Mouse (Mus musculus): ENCODE data around the gene Spon1. TPM values are rescaled to one million over a fixed set of nuclear protein-coding genes. Genes with fewer than 3 reads are reported as not detected.
A peak's percentile ranks its signal among the peaks of the same experiment; 100 is the strongest.

Gene Spon1
- polyA plus RNA-seq, 1 experiment from 2014 or later: 3.2 TPM

DNA sequence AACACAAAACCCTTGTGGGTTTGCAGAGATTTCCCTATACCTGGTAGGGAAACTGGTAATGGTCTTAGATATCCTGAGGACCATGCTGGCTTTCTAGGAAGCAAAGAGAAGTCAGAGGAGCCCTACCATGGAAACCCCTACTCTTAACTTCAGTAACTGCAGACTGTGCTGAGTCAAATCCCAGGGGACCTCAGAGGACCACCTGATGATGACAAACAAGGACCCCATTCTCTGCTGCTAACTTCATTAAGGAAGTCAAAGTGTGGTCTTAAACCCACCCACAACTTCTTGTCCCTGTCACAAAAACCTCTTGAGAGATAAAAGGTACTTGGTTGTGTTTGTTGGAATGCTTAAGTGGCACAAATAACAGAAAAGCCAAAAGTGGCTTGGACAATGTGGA is 222.4 kb downstream of the Spon1 start:
- Histone ChIP-seq H3K27me3 (replicated peaks; ENCODE audit: control insufficient read depth, insufficient read depth, low read length) (no peaks in the 10 kb centered on the region), H3K9me3 (ENCODE audit: control insufficient read depth) (0 out of 2 replicates have a peak, but pooled peaks cover 4% of the 10 kb centered on the region), H3K4me3 (ENCODE audit: low read depth, low read length) (no peak overlapping the region), H3K9ac (ENCODE audit: low read depth, low read length) (no peak overlapping the region), H3K4me1 (replicated peaks; ENCODE audit: control insufficient read depth, insufficient read depth, low read length) (no peaks in the 10 kb centered on the region), H3K4me2 (replicated peaks; ENCODE audit: low read depth) (no peak overlapping the region), H3K36me3 (ENCODE audit: control insufficient read depth, insufficient read depth) (no peaks in the 10 kb centered on the region), H3K27ac (ENCODE audit: low read depth, low read length) (no peak overlapping the region)
- no peak for ATAC-seq
- no peak for TF ChIP-seq CTCF (IDR thresholded peaks at IDR 0.05; ENCODE audit: low read depth)

DNA sequence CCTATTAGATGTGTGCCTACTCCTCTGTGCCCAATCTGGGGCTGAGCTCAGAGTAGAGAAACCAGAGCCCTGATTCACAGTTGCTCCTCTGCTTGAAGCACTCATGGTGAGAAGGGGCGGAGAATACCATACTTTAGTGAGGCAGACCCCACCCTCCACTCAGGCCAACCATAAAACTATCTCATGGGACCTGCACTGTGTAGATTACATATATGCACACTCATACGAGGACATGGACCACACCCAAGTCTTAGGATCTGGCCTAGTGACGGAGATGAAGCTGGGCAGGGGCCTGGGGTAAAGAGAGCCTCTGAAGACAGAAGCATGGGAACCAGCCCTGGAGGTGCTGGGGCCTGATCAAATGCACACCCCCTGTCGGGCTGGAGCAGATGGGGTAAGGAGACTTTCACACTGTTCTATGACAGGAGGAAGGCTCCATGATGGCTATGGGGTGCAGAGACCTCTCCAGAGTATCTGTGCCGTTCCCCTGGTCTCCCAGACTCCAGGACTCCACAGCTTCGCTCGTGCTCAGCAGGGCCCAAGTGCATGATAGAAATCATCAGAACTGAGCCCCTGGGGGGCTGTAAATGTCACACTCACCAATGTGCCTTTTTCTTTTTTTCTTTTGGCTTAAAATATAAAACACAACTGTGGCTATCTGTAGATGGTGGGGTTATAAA is 232.0 kb downstream of the Spon1 start:
- Histone ChIP-seq H3K27ac (ENCODE audit: low read depth, low read length) (no peak overlapping the region), H3K9ac (ENCODE audit: low read depth, low read length) (no peak overlapping the region), H3K4me2 (replicated peaks; ENCODE audit: low read depth) (no peak overlapping the region), H3K27me3 (replicated peaks; ENCODE audit: control insufficient read depth, insufficient read depth, low read length) (no peaks in the 10 kb centered on the region), H3K4me1 (replicated peaks; ENCODE audit: control insufficient read depth, insufficient read depth, low read length) (no peaks in the 10 kb centered on the region), H3K4me3 (ENCODE audit: low read depth, low read length) (no peak overlapping the region), H3K36me3 (ENCODE audit: control insufficient read depth, insufficient read depth) (no peaks in the 10 kb centered on the region), H3K9me3 (ENCODE audit: control insufficient read depth) (no peaks in the 10 kb centered on the region)
- ATAC-seq: no peak
- TF ChIP-seq CTCF (IDR thresholded peaks at IDR 0.05; ENCODE audit: low read depth): no peak
- 57% methylated on average over 7 of the region's 7 CpGs for WGBS

- H3K4me3 ChIP-seq (ENCODE audit: low read depth, low read length): no peak overlapping the region
- no peaks in the 10 kb centered on the region for H3K9me3 ChIP-seq (ENCODE audit: control insufficient read depth)
- TF ChIP-seq CTCF (IDR thresholded peaks at IDR 0.05; ENCODE audit: low read depth): no peak
- no peaks in the 10 kb centered on the region for H3K27me3 ChIP-seq (replicated peaks; ENCODE audit: control insufficient read depth, insufficient read depth, low read length)
- no peak for ATAC-seq
- no peaks in the 10 kb centered on the region for H3K36me3 ChIP-seq (ENCODE audit: control insufficient read depth, insufficient read depth)
- no peak overlapping the region for H3K9ac ChIP-seq (ENCODE audit: low read depth, low read length)
- H3K4me1 ChIP-seq (replicated peaks; ENCODE audit: control insufficient read depth, insufficient read depth, low read length): no peaks in the 10 kb centered on the region
- no peak overlapping the region for H3K27ac ChIP-seq (ENCODE audit: low read depth, low read length)
- no peak overlapping the region for H3K4me2 ChIP-seq (replicated peaks; ENCODE audit: low read depth)
- 31% methylated on average over 5 of the region's 5 CpGs for WGBS
Measured at GRCm38 (mm10) chr7:114004171-114004570, 238.4 kb downstream of the Spon1 start.

GRCm38 (mm10) chr7:114005499-114005898 is 239.7 kb downstream of the Spon1 start:
- Histone ChIP-seq H3K4me3 (ENCODE audit: low read depth, low read length) (no peak overlapping the region), H3K36me3 (ENCODE audit: control insufficient read depth, insufficient read depth) (no peaks in the 10 kb centered on the region), H3K27me3 (replicated peaks; ENCODE audit: control insufficient read depth, insufficient read depth, low read length) (no peaks in the 10 kb centered on the region), H3K27ac (ENCODE audit: low read depth, low read length) (no peak overlapping the region), H3K9me3 (ENCODE audit: control insufficient read depth) (no peaks in the 10 kb centered on the region), H3K9ac (ENCODE audit: low read depth, low read length) (no peak overlapping the region), H3K4me2 (replicated peaks; ENCODE audit: low read depth) (no peak overlapping the region), H3K4me1 (replicated peaks; ENCODE audit: control insufficient read depth, insufficient read depth, low read length) (no peaks in the 10 kb centered on the region)
- no peak for TF ChIP-seq CTCF (IDR thresholded peaks at IDR 0.05; ENCODE audit: low read depth)
- no peak for ATAC-seq
- 83% methylated on average over 5 of the region's 5 CpGs for WGBS

GRCm38 (mm10) chr7:114006456-114006855 is 240.7 kb downstream of the Spon1 start:
- H3K27me3 ChIP-seq (replicated peaks; ENCODE audit: control insufficient read depth, insufficient read depth, low read length): no peaks in the 10 kb centered on the region
- H3K4me2 ChIP-seq (replicated peaks; ENCODE audit: low read depth): no peak overlapping the region
- H3K36me3 ChIP-seq (ENCODE audit: control insufficient read depth, insufficient read depth): no peaks in the 10 kb centered on the region
- no peak for ATAC-seq
- no peak overlapping the region for H3K4me3 ChIP-seq (ENCODE audit: low read depth, low read length)
- TF ChIP-seq CTCF (IDR thresholded peaks at IDR 0.05; ENCODE audit: low read depth): no peak
- H3K27ac ChIP-seq (ENCODE audit: low read depth, low read length): no peak overlapping the region
- H3K9me3 ChIP-seq (ENCODE audit: control insufficient read depth): no peaks in the 10 kb centered on the region
- H3K9ac ChIP-seq (ENCODE audit: low read depth, low read length): no peak overlapping the region
- no peaks in the 10 kb centered on the region for H3K4me1 ChIP-seq (replicated peaks; ENCODE audit: control insufficient read depth, insufficient read depth, low read length)
- 78% methylated on average over 8 of the region's 8 CpGs for WGBS

DNA sequence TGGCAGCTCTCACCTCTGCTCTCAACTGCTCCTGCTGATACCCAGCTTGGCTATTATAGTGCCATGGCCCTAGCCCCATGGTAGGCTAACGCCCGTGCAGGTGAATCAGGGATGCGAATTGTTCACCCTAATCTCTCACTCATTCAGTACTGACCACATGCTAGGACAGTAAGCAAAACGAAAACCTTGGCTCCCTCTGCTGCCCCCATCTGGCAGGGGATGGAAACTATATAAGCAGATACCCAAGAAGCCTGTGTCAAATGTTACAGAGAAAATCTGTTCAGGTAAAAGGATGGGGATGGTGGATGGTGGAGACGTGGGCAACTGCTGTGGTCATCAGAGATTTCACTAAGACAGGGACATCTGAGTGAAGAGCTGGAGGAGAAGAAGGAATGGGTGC is 241.8 kb downstream of the Spon1 start:
- 62% methylated on average over 5 of the region's 5 CpGs for WGBS
- Histone ChIP-seq H3K9ac (ENCODE audit: low read depth, low read length) (no peak overlapping the region), H3K9me3 (ENCODE audit: control insufficient read depth) (no peaks in the 10 kb centered on the region), H3K4me3 (ENCODE audit: low read depth, low read length) (no peak overlapping the region), H3K4me1 (replicated peaks; ENCODE audit: control insufficient read depth, insufficient read depth, low read length) (no peaks in the 10 kb centered on the region), H3K4me2 (replicated peaks; ENCODE audit: low read depth) (no peak overlapping the region), H3K27me3 (replicated peaks; ENCODE audit: control insufficient read depth, insufficient read depth, low read length) (no peaks in the 10 kb centered on the region), H3K36me3 (ENCODE audit: control insufficient read depth, insufficient read depth) (no peaks in the 10 kb centered on the region), H3K27ac (ENCODE audit: low read depth, low read length) (no peak overlapping the region)
- peak; percentile 85 for TF ChIP-seq CTCF (IDR thresholded peaks at IDR 0.05; ENCODE audit: low read depth)
- no peak for ATAC-seq

Measured in intestine, postnatal 0 days (tissue).